Mouse (Mus musculus) stomach, postnatal 0 days (tissue): Measurements from ENCODE around the gene Chchd10. TPM values are rescaled to one million over a fixed set of nuclear protein-coding genes. Genes with fewer than 3 reads are reported as not detected.

Experiments
- ATAC-seq: fragments of 200-750 bp; cut with Nextera tagmentation; 2 replicates; pipeline ENCODE4 v1.8.0; 2017; ENCODE audit not compliant: low FRiP score, low TSS enrichment
- DNase-seq: peaks from one replicate; pipeline ENCODE4 v3.0.0-alpha.2; 2016; ENCODE audit warnings: low spot score
- H3K27ac ChIP-seq: fragments of 300-500 bp; sonication (generic); replicated peaks from 2 replicates; pipeline ENCODE4 v1.5.1; 2014; ENCODE audit warnings: mild to moderate bottlenecking, control low read depth
- H3K27me3 ChIP-seq: fragments of 300-500 bp; sonication (generic); 2 replicates; pipeline ENCODE4 v1.6.1; 2014; ENCODE audit warnings: low read length; ENCODE audit not compliant: control insufficient read depth, insufficient read depth
- H3K36me3 ChIP-seq: fragments of 300-500 bp; sonication (generic); 2 replicates; pipeline ENCODE4 v1.6.1; 2014; ENCODE audit warnings: low read length, mixed read lengths; ENCODE audit not compliant: control insufficient read depth, insufficient read depth
- H3K4me1 ChIP-seq: fragments of 300-500 bp; sonication (generic); replicated peaks from 2 replicates; pipeline ENCODE4 v1.6.1; 2014; ENCODE audit warnings: antibody characterized with exemption; ENCODE audit not compliant: control insufficient read depth, insufficient read depth
- H3K4me2 ChIP-seq: fragments of 300-500 bp; sonication (generic); replicated peaks from 2 replicates; pipeline ENCODE4 v1.6.1; 2014; ENCODE audit warnings: low read depth, mild to moderate bottlenecking, control low read depth, moderate library complexity
- H3K4me3 ChIP-seq: fragments of 300-500 bp; sonication (generic); 2 replicates; pipeline ENCODE4 v1.5.1; 2014; ENCODE audit warnings: low read depth, low read length, control low read depth
- H3K9ac ChIP-seq: fragments of 300-500 bp; sonication (generic); 2 replicates; pipeline ENCODE4 v1.6.1; 2014; ENCODE audit warnings: mild to moderate bottlenecking, low read length, control low read depth, mixed read lengths
- H3K9me3 ChIP-seq: fragments of 300-500 bp; sonication (generic); 2 replicates; pipeline ENCODE4 v1.6.1; 2016; ENCODE audit warnings: low read length; ENCODE audit not compliant: control insufficient read depth
- CTCF ChIP-seq: IDR thresholded peaks from 2 replicates; pipeline ENCODE4 v1.5.1; 2016; ENCODE audit warnings: antibody characterized with exemption, low read depth, mild to moderate bottlenecking, moderate library complexity
- EP300 ChIP-seq: optimal IDR thresholded peaks from 2 replicates; pipeline ENCODE3; 2016; ENCODE audit warnings: antibody characterized with exemption
- WGBS: fragments of 180-500 bp; shearing (Covaris S2); extraction: QIAGEN DNeasy Blood & Tissue Kit; methylation state at CpG from one replicate; pipeline ENCODE4 v1.1.7; 2014; 5-methylcytosine and 5-hydroxymethylcytosine counted together
- polyA plus RNA-seq: library from polyadenylated mRNA; unstranded; fragments of >200 nt; fragmentation: Nextera tagmentation; extraction: Ambion mirVana; gene quantifications from 2 replicates; pipeline ENCODE4 v1.2.1, GENCODE M21; 2015

Gene Chchd10
- polyA plus RNA-seq, 1 experiment from 2014 or later: 232 TPM

- no peak overlapping the region for H3K4me3 ChIP-seq
- H3K27ac ChIP-seq: no peak overlapping the region
- ATAC-seq: no peak
Observed at GRCm38 (mm10) chr10:75949053-75950045, 16.4 kb downstream of the Chchd10 start.

GRCm38 (mm10) chr10:75950791-75951210 is 17.9 kb downstream of the Chchd10 start:
- peak; percentile 62 for DNase-seq
- Histone ChIP-seq H3K27ac (no peak overlapping the region), H3K4me3 (peak overlapping the region; percentile 38), H3K36me3 (no peaks in the 10 kb centered on the region), H3K9me3 (no peaks in the 10 kb centered on the region), H3K9ac (peak overlapping the region; percentile 55), H3K4me1 (0 out of 2 replicates have a peak, but pooled peaks cover 2% of the 10 kb centered on the region), H3K27me3 (no peaks in the 10 kb centered on the region), H3K4me2 (peak overlapping the region; percentile 80)
- 5% methylated on average over 21 of the region's 23 CpGs for WGBS
- TF ChIP-seq CTCF (no peak), EP300 (no peak)
- peak; percentile 54; the same call in 1 of the 2 replicates for ATAC-seq

More at GRCm38 (mm10) chr10:75949053-75950045, 16.4 kb downstream of the Chchd10 start:
- H3K27me3 ChIP-seq: no peaks in the 10 kb centered on the region
- no peak for DNase-seq
- H3K4me1 ChIP-seq: 0 out of 2 replicates have a peak, but pooled peaks cover 2% of the 10 kb centered on the region
- WGBS: 77% methylated on average over 22 of the region's 22 CpGs
- no peaks in the 10 kb centered on the region for H3K36me3 ChIP-seq
- no peak overlapping the region for H3K4me2 ChIP-seq
- TF ChIP-seq EP300: no peak
- no peak for TF ChIP-seq CTCF
- no peaks in the 10 kb centered on the region for H3K9me3 ChIP-seq
- H3K9ac ChIP-seq: no peak overlapping the region

GRCm38 (mm10) chr10:75951424-75952050 is 18.6 kb downstream of the Chchd10 start:
- Histone ChIP-seq H3K9me3 (no peaks in the 10 kb centered on the region), H3K36me3 (no peaks in the 10 kb centered on the region), H3K4me1 (0 out of 2 replicates have a peak, but pooled peaks cover 2% of the 10 kb centered on the region), H3K4me2 (peak overlapping the region; percentile 80), H3K4me3 (peak overlapping the region; percentile 38), H3K27ac (no peak overlapping the region), H3K27me3 (no peaks in the 10 kb centered on the region), H3K9ac (peak overlapping the region; percentile 55)
- DNase-seq (peak; percentile 47), ATAC-seq (0 out of 2 replicates have a peak, but pooled peaks have one; percentile 21)
- TF ChIP-seq CTCF: peak; percentile 76
- no peak for TF ChIP-seq EP300
- 2% methylated on average over 13 of the region's 13 CpGs for WGBS

DNA sequence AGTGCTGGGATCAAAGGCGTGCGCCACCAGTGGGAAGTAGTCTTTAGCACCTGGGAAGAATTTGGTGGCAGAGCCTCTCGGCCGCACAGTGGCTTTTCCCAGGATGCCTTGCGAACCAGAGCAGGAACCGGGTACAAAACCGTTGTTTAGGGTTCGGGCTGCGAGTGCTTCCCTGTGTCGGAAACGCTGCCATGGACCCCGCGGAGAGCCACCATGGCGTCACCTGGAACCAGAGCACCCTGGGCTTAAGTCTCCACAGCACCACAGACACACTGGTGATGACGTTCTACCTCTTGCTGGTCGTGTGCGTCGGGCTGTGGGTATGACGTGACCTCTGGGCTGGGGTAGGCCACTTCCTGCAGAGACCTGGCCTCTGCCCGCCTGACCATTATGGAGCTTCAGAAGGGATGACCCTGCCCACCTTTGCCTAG is 21.5 kb downstream of the Chchd10 start, which contains the start of gene Gm5134:
Gm5134 (plus strand) TSS at position 134 of the 431 bp plus-strand sequence.
- no peak for TF ChIP-seq CTCF
- TF ChIP-seq EP300: no peak
- no peak within 1 kb of the TSS for H3K9ac ChIP-seq
- peak within 1 kb of the TSS; percentile 20; the same call in 1 of the 2 replicates for H3K4me2 ChIP-seq
- ATAC-seq (0 out of 2 replicates have a peak, but pooled peaks have one; percentile 25), DNase-seq (no peak)
- no peak within 1 kb of the TSS for H3K4me3 ChIP-seq
- WGBS: 34% methylated on average over 20 of the region's 20 CpGs
- no peak within 1 kb of the TSS for H3K27ac ChIP-seq
- 0 out of 2 replicates have a peak, but pooled peaks cover 2% of the 10 kb centered on the region for H3K4me1 ChIP-seq
- no peaks in the 10 kb centered on the region for H3K27me3 ChIP-seq
- no peaks in the 10 kb centered on the region for H3K9me3 ChIP-seq
- H3K36me3 ChIP-seq: no peaks in the 10 kb centered on the region

- H3K9ac ChIP-seq: no peak overlapping the region
- H3K4me1 ChIP-seq: no peaks in the 10 kb centered on the region
- H3K36me3 ChIP-seq: no peaks in the 10 kb centered on the region
- WGBS: 84% methylated on average over 10 of the region's 10 CpGs
- H3K27ac ChIP-seq: no peak overlapping the region
- TF ChIP-seq CTCF (no peak), EP300 (no peak)
- H3K4me2 ChIP-seq: no peak overlapping the region
- no peak overlapping the region for H3K4me3 ChIP-seq
- ATAC-seq: no peak
- no peaks in the 10 kb centered on the region for H3K9me3 ChIP-seq
- no peaks in the 10 kb centered on the region for H3K27me3 ChIP-seq
- no peak for DNase-seq
Observed at GRCm38 (mm10) chr10:75973846-75974245, 40.9 kb downstream of the Chchd10 start.
